Mouse (Mus musculus) right cerebral cortex, postnatal 14 days (tissue): ENCODE results near the gene Pnpla3.
A peak's percentile ranks its signal among the peaks of the same experiment; 100 is the strongest.
"Not testable (repeated sequence)": the region's sequence is repeated elsewhere in the genome, so short reads cannot be mapped to it uniquely, and the experiment has no call there.

Experiments
- DNase-seq: peaks from one replicate; pipeline ENCODE4 v3.0.0; 2022

The Pnpla3 gene

DNA sequence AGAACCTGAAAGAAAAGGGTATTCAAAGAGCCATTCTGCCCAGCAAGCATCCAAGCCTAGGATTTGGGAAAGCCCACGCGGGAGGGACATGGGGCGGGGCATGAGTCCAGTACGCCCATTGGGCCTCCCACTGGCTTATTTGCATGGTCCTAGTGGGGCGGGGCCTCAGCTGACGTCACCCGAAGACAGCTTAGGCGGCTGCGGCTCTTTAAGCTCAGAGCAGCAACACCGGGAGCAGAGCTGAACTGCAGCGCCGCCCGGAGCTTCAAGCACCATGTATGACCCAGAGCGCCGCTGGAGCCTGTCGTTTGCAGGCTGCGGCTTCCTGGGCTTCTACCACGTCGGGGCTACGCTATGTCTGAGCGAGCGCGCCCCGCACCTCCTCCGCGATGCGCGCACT lies at the start of gene Pnpla3:
TSS of gene Pnpla3 (plus strand) at position 238 of the 400 bp plus-strand sequence.
- peak; percentile 94 for DNase-seq

DNA sequence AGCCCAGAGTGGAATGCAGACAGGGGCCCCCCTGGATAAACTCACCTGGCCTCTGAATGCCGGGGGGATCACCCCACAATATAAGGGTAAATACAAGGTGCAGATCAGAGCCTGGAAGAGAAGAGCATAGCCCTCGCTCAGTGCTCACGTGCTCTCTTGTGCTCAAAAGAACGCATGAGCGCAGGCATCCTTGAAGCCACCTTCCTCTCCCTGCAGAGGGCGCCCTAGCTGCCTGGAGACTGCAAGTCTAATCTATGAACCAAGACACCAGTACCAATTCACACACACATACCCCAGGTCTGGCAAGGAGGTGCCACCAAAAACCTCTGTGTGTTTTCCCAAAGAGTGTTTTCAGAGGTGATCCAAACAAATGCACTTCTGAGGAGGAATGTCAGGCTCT lies 47.0 kb upstream of the Pnpla3 start:
- peak; percentile 47 for DNase-seq

DNA sequence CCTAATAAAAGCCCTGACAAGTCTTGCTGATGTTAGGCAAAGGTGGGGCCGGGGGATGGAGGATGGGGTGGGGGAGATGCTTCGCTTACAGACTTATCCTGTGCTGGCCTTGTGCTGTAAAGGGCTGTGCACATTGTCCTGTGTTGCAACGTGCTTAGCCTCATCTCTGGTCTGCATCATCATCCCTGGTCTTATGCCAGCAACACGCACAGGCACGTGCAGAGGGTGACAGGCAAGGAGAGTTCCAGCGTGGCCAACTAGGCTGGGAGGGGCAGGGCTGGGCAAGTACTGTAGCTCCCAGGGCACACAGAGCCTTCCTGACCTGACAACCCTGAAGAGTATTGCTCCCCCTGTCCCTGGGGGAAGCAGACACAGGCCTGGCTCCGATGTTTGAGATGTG lies 46.6 kb upstream of the Pnpla3 start:
- no peak for DNase-seq

DNA sequence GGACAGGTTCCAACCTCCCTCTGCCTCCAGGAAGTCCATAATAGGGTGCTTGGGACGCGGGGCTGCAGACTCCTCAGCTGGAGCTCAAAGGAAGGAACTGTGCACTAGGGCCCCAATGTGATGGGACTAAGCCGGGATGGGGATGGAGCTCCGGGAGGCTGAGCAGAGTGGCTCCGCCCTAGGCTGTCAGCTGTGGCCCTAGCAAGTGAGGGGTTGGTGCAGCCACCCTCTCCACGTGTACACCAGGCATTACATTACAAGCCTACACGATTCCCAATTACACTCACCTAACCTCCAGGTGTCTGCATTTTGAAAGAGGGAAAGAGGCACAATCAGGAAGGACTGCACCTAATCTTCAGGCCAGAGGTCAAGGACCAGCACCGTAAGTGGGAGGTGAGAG lies 44.6 kb upstream of the Pnpla3 start, which contains the start of gene Pnpla5:
TSS of gene Pnpla5 (minus strand) at position 101 of the 400 bp plus-strand sequence.
- DNase-seq, result no peak

DNA sequence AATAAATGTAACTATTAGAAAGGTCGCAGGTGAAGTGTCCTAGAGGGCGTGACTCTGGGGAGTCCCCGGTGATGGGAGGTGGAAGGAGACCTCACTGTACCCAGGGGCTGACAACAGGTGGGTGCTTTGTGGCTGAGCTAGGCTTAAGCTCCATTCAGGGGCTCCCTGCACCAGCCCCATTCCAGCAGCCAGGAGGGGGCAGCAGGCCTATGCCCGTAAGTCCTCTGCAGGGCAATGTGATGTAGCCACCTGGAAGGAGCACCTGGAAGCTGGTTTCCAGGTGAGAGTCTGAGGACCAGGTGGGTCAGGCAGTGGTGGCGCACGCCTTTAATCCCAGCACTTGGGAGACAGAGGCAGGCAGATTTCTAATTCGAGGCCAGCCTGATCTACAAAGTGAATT lies 43.6 kb upstream of the Pnpla3 start:
- DNase-seq, result no peak

DNA sequence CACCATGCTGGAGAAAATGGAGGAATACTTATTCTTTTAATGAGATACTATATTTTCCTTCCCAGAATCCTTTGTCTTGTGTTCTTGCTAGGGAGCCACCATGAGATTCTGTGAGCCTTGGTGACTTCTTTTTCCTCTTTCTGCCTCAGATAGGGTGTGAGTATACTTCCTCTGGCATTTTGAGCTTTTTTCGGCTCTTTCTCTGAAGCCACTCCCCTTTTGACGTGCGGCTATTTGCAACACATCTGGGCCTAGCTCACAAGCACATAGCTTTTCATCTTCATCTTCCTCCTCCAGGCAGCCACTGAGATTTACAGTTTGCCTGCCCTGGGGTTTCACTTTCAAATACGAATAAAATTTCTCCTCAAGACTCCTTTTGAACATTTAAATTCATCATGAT lies 41.2 kb upstream of the Pnpla3 start:
- DNase-seq, result no peak

DNA sequence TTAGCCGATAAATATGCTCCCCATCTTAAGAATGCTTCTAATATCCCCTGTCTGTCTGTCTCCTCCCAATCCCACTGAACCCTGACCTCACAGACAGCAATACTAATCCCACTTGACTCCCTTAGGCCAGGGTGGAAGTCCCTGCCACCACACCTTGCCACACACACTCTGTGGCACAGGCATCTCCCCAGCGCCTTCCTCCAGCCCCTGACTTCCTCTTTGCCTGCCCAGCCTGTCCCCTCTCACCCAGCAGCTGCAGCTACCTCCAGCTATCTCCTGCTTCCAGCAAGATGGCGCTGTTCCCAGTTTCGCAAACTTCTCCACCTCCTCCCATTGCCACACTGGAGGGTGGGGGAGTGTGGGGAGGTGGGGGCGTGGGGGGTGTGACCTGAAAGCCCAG lies 40.8 kb upstream of the Pnpla3 start:
- DNase-seq, result peak; percentile 30

DNA sequence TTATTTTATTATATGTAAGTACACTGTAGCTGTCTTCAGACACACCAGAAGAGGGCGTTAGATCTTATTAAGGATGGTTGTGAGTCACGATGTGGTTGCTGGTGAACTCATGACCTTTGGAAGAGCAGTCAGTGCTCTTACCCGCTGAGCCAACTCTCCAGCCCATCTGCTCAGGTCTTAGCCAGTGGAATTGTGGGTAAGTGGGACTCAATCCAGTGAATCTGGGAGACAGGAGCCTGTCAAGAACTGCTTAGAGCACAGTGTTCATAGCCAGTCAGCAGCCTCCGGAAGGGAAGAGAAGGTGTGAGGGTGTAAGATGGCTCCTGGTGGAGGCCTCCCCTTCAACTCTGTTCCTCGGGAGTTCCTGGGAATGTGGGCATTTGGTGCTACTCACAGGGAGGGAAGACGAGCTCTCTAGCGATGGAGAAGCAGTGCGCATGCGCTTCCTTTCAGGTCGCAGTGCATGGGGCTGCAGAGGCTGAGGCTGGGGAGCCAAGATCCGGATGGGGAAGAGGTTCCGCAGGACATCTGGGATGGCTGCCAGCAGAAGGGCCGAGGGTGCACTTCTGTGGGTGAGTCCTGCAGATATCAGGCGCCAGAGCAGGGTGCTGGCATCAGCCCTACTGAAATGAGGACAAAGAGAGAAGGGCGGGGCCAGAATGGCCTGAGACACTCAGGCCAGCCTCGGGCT lies 36.4 kb upstream of the Pnpla3 start:
- DNase-seq, result peak; percentile 32

DNA sequence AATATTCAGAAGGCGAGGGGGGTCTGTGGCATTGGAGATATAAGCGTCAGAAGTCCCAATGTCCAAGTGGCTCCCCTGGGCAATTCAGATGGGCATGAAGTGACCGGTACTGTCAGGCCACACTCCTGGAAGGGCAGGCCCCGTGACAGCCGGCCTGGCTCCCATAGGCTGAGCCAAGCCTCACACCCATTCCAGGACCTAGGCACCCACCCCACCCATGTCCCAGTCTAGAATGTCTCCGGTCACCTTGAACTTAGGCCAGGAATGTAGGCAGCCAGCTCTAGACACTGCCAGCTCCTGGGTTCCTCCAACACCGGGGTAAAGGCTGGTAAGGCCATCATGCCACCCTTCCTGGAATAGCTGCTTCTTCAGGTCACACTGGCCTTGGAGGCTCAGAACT lies 35.7 kb upstream of the Pnpla3 start:
- no peak for DNase-seq

DNA sequence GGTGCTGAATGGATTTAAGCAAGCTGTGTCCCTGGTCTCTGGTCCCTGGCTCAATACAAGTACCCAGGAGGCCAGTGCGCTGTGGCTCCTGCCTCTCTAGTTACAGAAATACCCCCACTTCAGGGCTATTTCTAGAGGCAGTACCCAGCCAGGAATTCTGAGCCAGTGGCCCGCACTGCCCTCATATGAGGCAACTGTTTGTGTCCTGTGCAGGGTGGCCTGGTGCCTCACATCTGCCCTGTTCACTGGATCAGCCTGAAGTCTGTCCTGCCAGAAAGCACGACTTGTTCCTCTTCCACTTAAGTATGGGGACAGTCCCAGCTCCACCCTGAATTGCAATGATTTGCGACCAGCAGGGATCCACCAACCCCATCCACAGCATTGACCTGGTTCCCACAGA lies 34.2 kb upstream of the Pnpla3 start:
- DNase-seq, result no peak

DNA sequence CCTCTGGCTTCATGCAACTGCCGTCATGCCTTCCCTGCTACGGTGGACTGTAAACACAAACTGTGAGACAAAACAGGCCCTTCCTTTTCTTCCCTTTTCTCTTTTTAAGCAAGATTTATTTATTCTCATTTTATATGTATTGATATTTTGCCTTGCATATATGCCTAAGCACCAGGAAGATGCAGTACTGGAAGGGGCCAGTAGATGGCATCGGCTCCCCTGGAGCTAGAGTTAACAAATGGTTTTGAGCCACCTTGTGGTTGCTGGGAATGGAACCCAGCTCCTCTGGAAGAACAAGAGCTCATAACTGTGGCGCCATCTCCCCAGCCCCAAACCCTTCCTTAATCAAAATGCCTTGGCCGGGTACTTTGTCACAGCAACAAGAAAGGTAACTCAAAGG lies 32.2 kb upstream of the Pnpla3 start:
- DNase-seq, result peak; percentile 25

DNA sequence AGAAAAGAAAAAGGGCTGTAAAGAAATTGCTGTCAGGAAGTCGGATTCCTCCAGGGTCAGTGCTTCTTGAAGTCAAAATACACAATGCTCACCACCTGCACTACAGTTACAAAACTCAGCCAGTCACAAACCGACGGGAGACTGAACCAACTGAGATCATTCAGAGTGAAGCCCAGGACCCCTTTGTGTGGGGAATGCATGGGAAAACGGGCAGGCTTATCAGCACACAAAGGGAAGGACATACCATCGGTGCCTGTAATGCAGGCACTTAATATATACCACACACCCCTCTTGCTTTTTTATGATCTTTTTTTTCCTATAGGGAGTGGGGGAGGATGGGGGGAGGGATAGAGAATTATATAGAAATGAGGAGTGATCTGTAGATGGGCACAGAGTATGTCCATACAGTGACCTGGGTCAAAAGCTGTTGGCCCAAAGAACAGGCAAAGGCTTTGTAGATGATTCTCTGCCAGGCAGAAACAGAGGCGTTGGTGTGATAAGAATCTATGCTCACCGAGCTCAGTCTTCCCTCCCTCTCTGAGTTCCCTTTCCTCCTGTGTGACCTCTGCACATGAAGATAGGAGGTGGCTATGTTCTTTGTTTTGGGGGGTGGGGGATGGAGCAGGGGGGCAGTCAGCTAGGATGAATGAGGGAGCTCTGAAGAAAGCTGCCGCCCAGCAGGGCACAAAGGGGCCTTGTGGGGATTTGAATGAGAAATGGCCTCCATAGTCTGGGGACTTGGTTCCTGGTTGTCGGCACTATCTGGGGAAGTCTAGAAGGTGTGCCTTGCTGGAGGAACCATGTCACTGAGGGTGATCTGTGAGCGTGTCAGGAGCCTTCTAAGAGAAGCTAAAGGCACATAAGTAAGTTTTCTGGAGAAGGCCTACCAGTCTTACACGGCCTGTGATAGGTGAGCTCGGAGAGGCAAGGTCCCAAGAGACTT lies 30.9 kb upstream of the Pnpla3 start:
- DNase-seq, result no peak

DNA sequence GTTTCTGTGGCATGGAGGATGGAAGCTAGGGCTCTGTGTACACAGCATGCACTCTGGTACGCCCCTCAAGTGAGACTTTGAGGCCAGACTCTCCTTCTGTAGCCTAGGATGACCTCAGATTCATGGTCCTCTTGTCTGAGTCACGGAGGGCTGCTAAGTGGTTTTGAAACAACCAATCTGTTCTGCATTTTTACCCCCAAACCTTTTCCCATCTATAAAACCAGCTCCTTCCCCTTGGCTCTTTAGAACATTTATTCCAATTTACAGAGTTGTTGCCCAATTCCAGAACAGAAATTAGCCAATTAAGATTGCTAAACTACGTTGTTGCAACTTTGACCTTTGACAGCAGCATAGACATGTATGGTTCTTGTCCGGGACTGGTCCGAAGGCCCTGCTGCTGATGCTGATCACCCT lies 28.0 kb upstream of the Pnpla3 start:
- no peak for DNase-seq

DNA sequence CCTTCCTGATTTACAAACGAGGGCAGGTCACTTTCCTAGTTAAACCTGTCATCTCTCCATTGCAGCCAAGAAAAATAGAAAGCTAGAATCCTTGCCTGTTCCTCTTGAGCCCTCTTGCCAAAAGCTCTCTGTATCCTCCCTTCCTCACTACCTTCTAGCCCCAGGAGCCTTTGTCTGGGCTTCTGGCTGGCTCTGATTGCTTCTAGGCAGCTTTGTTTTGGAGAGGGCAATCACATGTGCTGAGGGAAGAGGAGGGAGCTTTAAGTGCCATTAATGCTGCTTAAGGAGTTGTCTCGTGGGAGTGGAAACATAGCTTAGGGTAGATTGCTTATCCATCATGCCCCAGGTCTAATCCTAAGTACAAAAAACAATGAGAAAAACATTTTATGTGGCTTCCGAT lies 27.5 kb upstream of the Pnpla3 start:
- DNase-seq, result no peak

DNA sequence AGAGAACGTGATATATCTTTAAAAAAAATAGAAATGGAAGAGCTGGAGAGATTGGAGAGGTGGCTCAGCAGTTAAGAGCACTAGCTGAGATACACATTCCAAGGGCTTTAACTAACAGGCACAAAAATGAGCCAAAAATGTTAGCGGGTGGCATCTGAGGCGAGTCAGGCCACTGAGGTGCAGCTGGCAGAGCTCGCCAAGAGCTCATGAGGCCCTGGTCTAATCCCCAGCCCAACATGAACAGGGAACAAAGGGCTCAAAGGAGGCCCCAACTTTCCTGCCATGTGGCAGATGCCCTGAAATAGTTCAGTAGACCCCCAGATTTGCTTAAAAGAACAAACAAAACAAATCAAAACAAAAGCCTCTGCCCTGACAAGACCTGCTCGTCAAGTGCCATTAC lies 26.7 kb upstream of the Pnpla3 start:
- DNase-seq, result no peak

DNA sequence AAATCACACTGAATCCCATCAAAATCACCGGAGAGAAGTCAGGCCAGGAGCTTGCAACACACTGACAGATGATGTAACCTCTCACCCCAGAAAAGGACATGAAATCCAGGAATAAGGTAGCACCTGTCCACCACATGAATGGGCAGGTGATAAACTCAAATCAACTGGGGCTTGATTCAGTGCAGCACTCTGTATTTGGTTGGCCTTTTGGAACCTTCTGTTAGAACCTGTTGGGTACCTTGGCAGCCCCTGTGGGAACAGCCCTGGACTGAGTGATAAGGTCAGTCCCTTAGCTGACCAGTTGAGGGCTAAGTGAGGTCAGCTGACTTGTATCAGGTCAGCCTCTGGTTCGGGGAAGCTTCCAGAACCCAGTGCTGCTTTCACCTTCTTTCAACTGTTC lies 11.5 kb upstream of the Pnpla3 start:
- DNase-seq, result no peak

DNA sequence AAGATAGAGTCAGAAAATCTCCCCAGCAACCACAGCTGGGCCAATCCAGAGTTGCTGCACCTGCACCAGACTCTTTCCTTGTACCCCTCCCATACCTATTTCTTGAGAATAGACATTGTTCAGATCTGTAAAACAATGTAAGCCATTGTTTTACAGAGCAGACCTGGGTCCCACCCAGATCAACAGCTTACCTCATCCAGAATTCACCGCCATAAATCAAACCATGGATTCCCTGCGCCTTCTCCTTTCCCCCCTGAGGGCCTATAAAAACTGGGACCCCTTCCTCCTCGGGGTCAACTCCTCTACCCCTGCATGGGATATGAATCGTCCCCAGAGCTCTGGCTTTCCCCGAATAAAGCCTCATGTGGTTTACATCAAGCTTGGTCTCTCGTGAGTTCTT lies 10.1 kb upstream of the Pnpla3 start:
- DNase-seq, result not testable (repeated sequence)

DNA sequence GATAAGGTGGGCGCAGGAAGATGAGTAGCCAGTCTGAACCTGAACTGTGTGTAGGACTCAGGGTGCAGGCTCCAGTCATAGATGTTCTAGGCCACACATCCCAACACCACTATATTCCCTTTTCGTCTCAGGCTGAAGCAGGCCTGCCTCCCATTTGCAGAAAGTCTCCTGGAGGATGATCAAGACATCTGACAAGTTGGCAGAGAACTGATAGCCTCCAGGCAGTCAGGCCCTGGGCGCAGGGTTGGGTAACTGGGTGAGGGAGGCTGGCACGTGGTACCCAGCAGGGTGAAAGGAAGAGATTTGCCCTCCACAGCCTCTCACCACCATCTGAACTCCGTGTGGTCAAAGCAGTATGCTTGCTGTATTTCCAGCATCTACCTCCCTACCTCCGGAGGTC lies 5.8 kb upstream of the Pnpla3 start:
- no peak for DNase-seq

DNA sequence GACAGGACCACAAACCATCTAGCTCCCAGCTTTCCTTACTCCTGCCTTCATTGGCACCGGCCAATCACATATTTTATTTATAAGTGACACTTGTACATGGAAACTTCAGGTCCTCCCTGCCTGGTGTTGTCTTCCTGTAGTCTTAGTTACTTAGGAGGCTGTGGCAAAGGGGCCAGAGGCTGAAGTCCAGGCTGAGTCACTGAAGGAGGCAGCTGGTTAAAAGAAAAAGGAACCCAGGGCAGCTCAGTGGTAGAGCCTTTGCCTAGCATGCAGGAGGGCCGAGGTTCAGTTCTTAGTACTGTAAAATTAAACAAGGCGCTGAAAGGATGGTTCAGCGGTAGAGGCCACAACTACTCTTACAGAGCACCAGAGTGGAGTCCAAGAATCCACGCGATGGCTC lies 819 bp upstream of the Pnpla3 start:
- no peak for DNase-seq

DNA sequence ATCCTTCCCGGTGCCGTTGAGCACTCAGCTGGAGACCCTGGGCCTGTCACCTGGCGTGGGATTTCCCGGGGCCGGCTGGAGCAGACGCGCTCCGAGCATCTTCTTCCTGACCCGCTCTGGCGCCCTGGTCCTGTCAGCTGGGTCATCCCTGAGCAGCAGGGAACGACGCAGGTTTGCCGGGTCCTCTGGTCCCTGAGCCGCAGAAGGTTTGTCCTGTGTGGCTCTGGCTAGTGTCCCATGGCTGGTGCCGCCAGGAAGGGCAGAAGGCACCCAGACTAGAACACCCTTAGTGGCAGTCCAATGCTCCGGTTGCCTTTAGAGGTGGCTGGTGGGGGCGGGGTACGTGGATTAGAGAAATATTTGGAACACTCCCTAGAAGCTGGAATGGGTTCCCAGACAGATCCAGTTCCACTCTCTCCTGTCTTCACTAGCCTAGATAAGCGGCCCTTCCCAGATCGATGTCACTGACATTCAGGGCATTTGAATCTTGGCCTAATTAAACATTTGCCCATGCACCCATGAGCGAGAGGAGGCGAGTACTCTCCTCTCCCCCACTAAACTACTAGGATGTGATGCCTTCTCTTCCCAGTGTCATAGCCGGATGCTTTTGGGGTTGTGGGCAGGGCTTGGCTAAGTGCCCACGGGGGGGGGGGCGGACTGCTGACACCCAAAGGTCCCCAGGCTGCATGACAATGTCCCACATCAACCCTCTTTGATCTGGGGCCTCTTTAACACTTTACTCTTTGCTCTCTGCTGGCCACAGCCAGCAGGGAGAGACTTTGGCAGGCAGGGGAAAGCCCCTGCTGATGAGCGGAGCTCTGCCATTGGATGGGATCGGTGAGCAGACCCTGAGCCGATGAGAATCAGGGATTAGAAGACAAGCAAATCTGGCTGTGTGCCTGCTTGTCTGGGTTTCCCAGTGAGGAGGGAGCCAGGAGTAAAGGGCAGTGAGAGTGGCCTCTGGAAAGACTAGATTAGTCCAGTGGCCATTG lies 829 bp downstream of the Pnpla3 start:
- peak; percentile 38 for DNase-seq

DNA sequence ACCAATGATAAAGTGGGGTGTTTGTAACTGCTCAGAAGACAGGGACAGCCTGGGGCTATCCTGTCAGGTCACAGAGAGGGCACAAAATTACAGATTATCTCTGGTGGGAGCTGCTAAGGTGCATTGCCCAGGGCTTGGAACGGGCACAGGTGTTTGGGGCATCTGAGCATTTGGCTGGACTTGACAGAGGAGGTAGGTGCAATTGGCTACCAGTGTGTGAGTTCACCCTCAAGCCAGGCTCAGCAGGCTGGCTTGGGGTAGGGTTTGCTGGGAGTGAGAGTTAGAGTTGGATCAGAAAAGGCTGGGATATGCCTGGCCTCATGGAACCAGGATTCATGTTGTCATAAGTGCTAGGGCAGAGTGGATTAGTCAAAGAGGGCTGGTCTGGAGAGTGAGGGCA lies 1.9 kb downstream of the Pnpla3 start:
- DNase-seq, result no peak

DNA sequence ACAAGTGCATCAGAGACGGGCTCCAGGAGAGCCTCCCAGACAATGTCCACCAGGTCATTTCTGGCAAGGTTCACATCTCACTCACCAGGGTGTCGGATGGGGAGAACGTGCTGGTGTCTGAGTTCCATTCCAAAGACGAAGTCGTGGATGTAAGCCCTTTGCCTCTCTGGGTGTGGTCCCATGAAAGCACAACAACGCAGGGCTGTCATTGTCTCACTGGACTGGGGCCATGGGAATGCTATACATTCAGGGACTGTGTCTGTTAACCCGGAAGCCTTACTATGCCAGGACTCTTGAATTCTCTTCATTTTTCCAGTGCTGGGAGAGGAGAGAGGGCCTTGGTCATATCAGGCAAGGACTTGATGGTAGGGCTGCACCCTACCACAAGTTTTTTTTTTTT lies 3.5 kb downstream of the Pnpla3 start:
- DNase-seq, result no peak

DNA sequence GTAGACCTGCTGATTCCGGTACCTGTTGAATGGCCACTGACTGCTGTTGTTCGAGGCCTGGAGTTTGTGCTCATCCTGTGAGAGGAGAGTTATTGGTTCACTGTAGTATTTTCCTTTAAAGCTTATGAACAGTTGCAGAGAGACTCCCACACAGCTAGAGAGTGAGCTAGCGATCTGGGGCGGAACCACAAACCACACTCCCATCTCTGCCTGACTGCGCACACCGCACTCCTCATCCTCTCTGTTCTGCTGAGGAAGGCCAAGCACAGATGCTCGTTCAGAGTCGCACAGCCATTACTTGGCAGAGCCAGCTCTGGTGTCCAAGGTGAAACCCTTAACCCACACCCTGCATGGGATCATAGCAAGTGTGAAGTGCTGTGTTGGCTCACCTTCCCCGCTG lies 11.1 kb downstream of the Pnpla3 start:
- no peak for DNase-seq
